Comparison of ENCODE assay signal across 13 mouse cellular contexts in genomic region chr7:136341599-136342210, GRCm38 (mm10).
DNase-seq lines count a peak whose midpoint lies in the region; ATAC-seq and TF ChIP-seq lines count a peak whose summit lies in the region.
"Had no signal": no experiment of that assay in that cellular context is flagged by ENCODE, and none has a peak within 500 bp of the region (broad histone marks: within the 10 kb centered on the region; RNA-seq: fewer than 3 reads in every experiment).

No protein-coding gene starts in this region.

- no peak for TF ChIP-seq CTCF in stomach, postnatal 0 days (IDR thresholded peaks at IDR 0.05; ENCODE audit: low read depth)

- no peak overlapping the region for H3K4me3 ChIP-seq in forebrain, embryonic 13.5 days
- no peak overlapping the region for H3K4me3 ChIP-seq in forebrain, embryonic 16.5 days (replicated peaks; ENCODE audit: low read length)
- no peak overlapping the region for H3K4me3 ChIP-seq in hindbrain, embryonic 11.5 days (ENCODE audit: low read depth, low read length)
- H3K4me3 ChIP-seq in limb, embryonic 12.5 days (replicated peaks) = no peak overlapping the region
- no peak overlapping the region for H3K4me3 ChIP-seq in stomach, postnatal 0 days (ENCODE audit: low read depth, low read length)
- H3K4me3 ChIP-seq: liver, embryonic 15.5 days; stomach, embryonic 15.5 days had no signal

- H3K27me3 ChIP-seq in forebrain, embryonic 13.5 days = peaks cover 37% of the 10 kb centered on the region
- peaks cover 4% of the 10 kb centered on the region; the same call in 1 of the 2 replicates for H3K27me3 ChIP-seq in forebrain, embryonic 16.5 days (replicated peaks; ENCODE audit: control insufficient read depth, insufficient read depth, low read length)
- no peaks in the 10 kb centered on the region for H3K27me3 ChIP-seq in hindbrain, embryonic 11.5 days (ENCODE audit: control insufficient read depth, insufficient read depth, low read length)
- H3K27me3 ChIP-seq in limb, embryonic 12.5 days = no peaks in the 10 kb centered on the region
- no peaks in the 10 kb centered on the region for H3K27me3 ChIP-seq in stomach, postnatal 0 days (ENCODE audit: control insufficient read depth, insufficient read depth, low read length)
- H3K27me3 ChIP-seq: liver, embryonic 15.5 days; stomach, embryonic 15.5 days had no signal

- H3K4me2 ChIP-seq in forebrain, embryonic 13.5 days = 0 out of 2 replicates have a peak overlapping the region, but pooled peaks have one; percentile 15
- no peak overlapping the region; the same call in 1 of the 2 replicates for H3K4me2 ChIP-seq in forebrain, embryonic 16.5 days (ENCODE audit: low read length)
- H3K4me2 ChIP-seq in hindbrain, embryonic 11.5 days (replicated peaks; ENCODE audit: low read depth, low read length) = no peak overlapping the region; the same call in 1 of the 2 replicates
- peak overlapping the region; percentile 46 for H3K4me2 ChIP-seq in limb, embryonic 12.5 days
- no peak overlapping the region for H3K4me2 ChIP-seq in stomach, postnatal 0 days (replicated peaks; ENCODE audit: low read depth)
- H3K4me2 ChIP-seq: liver, embryonic 15.5 days; stomach, embryonic 15.5 days had no signal

- no peak overlapping the region for H3K27ac ChIP-seq in forebrain, embryonic 13.5 days
- H3K27ac ChIP-seq in forebrain, embryonic 16.5 days (ENCODE audit: low read length) = no peak overlapping the region
- H3K27ac ChIP-seq in hindbrain, embryonic 11.5 days (ENCODE audit: low read depth, low read length) = peak overlapping the region; percentile 33
- peak overlapping the region; percentile 97 for H3K27ac ChIP-seq in limb, embryonic 12.5 days
- H3K27ac ChIP-seq in stomach, postnatal 0 days (replicated peaks) = no peak overlapping the region
- H3K27ac ChIP-seq: liver, embryonic 15.5 days had no signal

- no peaks in the 10 kb centered on the region for H3K9me3 ChIP-seq in forebrain, embryonic 13.5 days (replicated peaks)
- H3K9me3 ChIP-seq in forebrain, embryonic 16.5 days (ENCODE audit: control insufficient read depth, low read length) = no peaks in the 10 kb centered on the region
- no peaks in the 10 kb centered on the region for H3K9me3 ChIP-seq in hindbrain, embryonic 11.5 days (ENCODE audit: control insufficient read depth, low read length)
- H3K9me3 ChIP-seq in limb, embryonic 12.5 days = no peaks in the 10 kb centered on the region
- no peaks in the 10 kb centered on the region for H3K9me3 ChIP-seq in stomach, postnatal 0 days (ENCODE audit: control insufficient read depth, low read length)
- H3K9me3 ChIP-seq: liver, embryonic 15.5 days; stomach, embryonic 15.5 days had no signal

- TF ChIP-seq EP300 in stomach, postnatal 0 days (optimal IDR thresholded peaks at IDR 0.05) = no peak

- H3K4me1 ChIP-seq in forebrain, embryonic 13.5 days = peaks cover 27% of the 10 kb centered on the region
- H3K4me1 ChIP-seq in forebrain, embryonic 16.5 days (replicated peaks; ENCODE audit: control insufficient read depth, insufficient read depth, low read length) = peaks cover 22% of the 10 kb centered on the region
- 0 out of 2 replicates have a peak, but pooled peaks cover 3% of the 10 kb centered on the region for H3K4me1 ChIP-seq in hindbrain, embryonic 11.5 days (replicated peaks; ENCODE audit: control insufficient read depth, insufficient read depth, low read length)
- peaks cover 47% of the 10 kb centered on the region for H3K4me1 ChIP-seq in limb, embryonic 12.5 days (replicated peaks)
- no peaks in the 10 kb centered on the region for H3K4me1 ChIP-seq in stomach, postnatal 0 days (replicated peaks; ENCODE audit: control insufficient read depth, insufficient read depth)
- H3K4me1 ChIP-seq: liver, embryonic 15.5 days had no signal

- WGBS in forebrain, embryonic 13.5 days = 56% methylated on average over 16 of the region's 16 CpGs
- 43% methylated on average over 16 of the region's 16 CpGs for WGBS in forebrain, embryonic 16.5 days
- WGBS in hindbrain, embryonic 11.5 days = 70% methylated on average over 16 of the region's 16 CpGs
- WGBS in limb, embryonic 12.5 days = 15% methylated on average over 16 of the region's 16 CpGs
- 64% methylated on average over 16 of the region's 16 CpGs for WGBS in stomach, postnatal 0 days

- no peak for ATAC-seq in forebrain, embryonic 13.5 days
- ATAC-seq in forebrain, embryonic 16.5 days = no peak
- ATAC-seq in hindbrain, embryonic 11.5 days (ENCODE audit: low FRiP score) = no peak
- ATAC-seq in limb, embryonic 12.5 days (ENCODE audit: insufficient number of reproducible peaks, insufficient read depth, low FRiP score, low TSS enrichment, low read depth) = peak; percentile 56; the same call in 1 of the 2 replicates
- ATAC-seq in stomach, postnatal 0 days (ENCODE audit: low FRiP score, low TSS enrichment) = no peak

- DNase-seq in Muller cell, postnatal 12 days (ENCODE audit: inconsistent ontology term) = peak; percentile 34
- peak; percentile 18 for DNase-seq in hindbrain, embryonic 11.5 days (ENCODE audit: low spot score)
- DNase-seq in stomach, postnatal 0 days (ENCODE audit: low spot score) = no peak
- DNase-seq in adrenal gland, adult (ENCODE audit: inconsistent age in 2 of 2, low spot score in 1 of 2) = no peak
- no peak for DNase-seq in ovary, adult 18-20 months (ENCODE audit: low spot score)
- DNase-seq: adrenal gland, postnatal 36 days; B cell, adult 2 months; cerebellum, postnatal 10 days had no signal

- H3K9ac ChIP-seq in forebrain, embryonic 13.5 days = peak overlapping the region; percentile 16; the same call in 1 of the 2 replicates
- H3K9ac ChIP-seq in forebrain, embryonic 16.5 days (replicated peaks; ENCODE audit: low read depth, low read length) = no peak overlapping the region
- H3K9ac ChIP-seq in hindbrain, embryonic 11.5 days (ENCODE audit: low read depth, low read length) = no peak overlapping the region
- H3K9ac ChIP-seq in limb, embryonic 12.5 days (replicated peaks) = 0 out of 2 replicates have a peak overlapping the region, but pooled peaks have one; percentile 27
- no peak overlapping the region for H3K9ac ChIP-seq in stomach, postnatal 0 days (ENCODE audit: low read length)
- H3K9ac ChIP-seq: liver, embryonic 15.5 days; stomach, embryonic 15.5 days had no signal

- no peaks in the 10 kb centered on the region for H3K36me3 ChIP-seq in forebrain, embryonic 13.5 days (ENCODE audit: poor library complexity, severe bottlenecking)
- no peaks in the 10 kb centered on the region for H3K36me3 ChIP-seq in forebrain, embryonic 16.5 days (ENCODE audit: control insufficient read depth, insufficient read depth)
- H3K36me3 ChIP-seq in hindbrain, embryonic 11.5 days (ENCODE audit: control insufficient read depth, insufficient read depth, low read length) = no peaks in the 10 kb centered on the region
- H3K36me3 ChIP-seq in limb, embryonic 12.5 days = no peaks in the 10 kb centered on the region
- no peaks in the 10 kb centered on the region for H3K36me3 ChIP-seq in stomach, postnatal 0 days (ENCODE audit: control insufficient read depth, insufficient read depth, low read length)
- H3K36me3 ChIP-seq: liver, embryonic 15.5 days; stomach, embryonic 15.5 days had no signal

Comparison
In these comparisons a context has a peak if more than half of its experiments do, and no peak if none do; other contexts are left out.
1. H3K4me2 ChIP-seq: peak in forebrain, embryonic 13.5 days (single experiment) and limb, embryonic 12.5 days (single experiment); none in forebrain, embryonic 16.5 days (single experiment), hindbrain, embryonic 11.5 days (single experiment) and stomach, postnatal 0 days (single experiment).
2. H3K9ac ChIP-seq: peak in forebrain, embryonic 13.5 days (single experiment) and limb, embryonic 12.5 days (single experiment); none in forebrain, embryonic 16.5 days (single experiment), hindbrain, embryonic 11.5 days (single experiment) and stomach, postnatal 0 days (single experiment).
3. H3K27ac ChIP-seq: peak in hindbrain, embryonic 11.5 days (single experiment) and limb, embryonic 12.5 days (single experiment); none in forebrain, embryonic 13.5 days (single experiment), forebrain, embryonic 16.5 days (single experiment) and stomach, postnatal 0 days (single experiment).
4. DNase-seq: peak in Muller cell, postnatal 12 days (single experiment) and hindbrain, embryonic 11.5 days (single experiment); none in stomach, postnatal 0 days (single experiment), adrenal gland, adult (0 of 2) and ovary, adult 18-20 months (single experiment).